Mouse (Mus musculus): ENCODE measurements around the gene Stk17b.
A peak's percentile ranks its signal among the peaks of the same experiment; 100 is the strongest.

Stk17b gene

GRCm38 (mm10) chr1:53784721-53785418 is at the start of gene Stk17b:
Gene Stk17b, minus strand, starts transcription at chr1:53785224.
- peak; percentile 79 to 92 for DNase-seq (ENCODE audit: low spot score in 2 of 2)

GRCm38 (mm10) chr1:53830286-53830685 is 45.3 kb upstream of the Stk17b start:
- DNase-seq (ENCODE audit: low spot score in 2 of 2), result no peak

- DNase-seq (ENCODE audit: low spot score in 2 of 2), result no peak
Observed at GRCm38 (mm10) chr1:53829089-53829488, 44.1 kb upstream of the Stk17b start.

- DNase-seq (ENCODE audit: low spot score in 2 of 2), result no peak
Observed at GRCm38 (mm10) chr1:53824446-53825337, 39.7 kb upstream of the Stk17b start.

GRCm38 (mm10) chr1:53823687-53824445 is 38.8 kb upstream of the Stk17b start:
- DNase-seq (ENCODE audit: low spot score in 2 of 2), result peak in 1 of 2 experiments; percentile 31

GRCm38 (mm10) chr1:53821983-53822382 is 37.0 kb upstream of the Stk17b start:
- no peak for DNase-seq (ENCODE audit: low spot score in 2 of 2)

- no peak for DNase-seq (ENCODE audit: low spot score in 2 of 2)
Observed at GRCm38 (mm10) chr1:53820041-53820632, 35.1 kb upstream of the Stk17b start.

- DNase-seq (ENCODE audit: low spot score in 2 of 2), result no peak
Observed at GRCm38 (mm10) chr1:53818072-53818862, 33.2 kb upstream of the Stk17b start.

- DNase-seq (ENCODE audit: low spot score in 2 of 2), result no peak
Observed at GRCm38 (mm10) chr1:53816353-53816752, 31.3 kb upstream of the Stk17b start.

GRCm38 (mm10) chr1:53814077-53814705 is 29.2 kb upstream of the Stk17b start:
- no peak for DNase-seq (ENCODE audit: low spot score in 2 of 2)

GRCm38 (mm10) chr1:53811919-53812318 is 26.9 kb upstream of the Stk17b start:
- DNase-seq (ENCODE audit: low spot score in 2 of 2), result no peak

GRCm38 (mm10) chr1:53808229-53808628 is 23.2 kb upstream of the Stk17b start:
- no peak for DNase-seq (ENCODE audit: low spot score in 2 of 2)

GRCm38 (mm10) chr1:53797811-53798210 is 12.8 kb upstream of the Stk17b start:
- no peak for DNase-seq (ENCODE audit: low spot score in 2 of 2)

- no peak for DNase-seq (ENCODE audit: low spot score in 2 of 2)
Observed at GRCm38 (mm10) chr1:53797074-53797473, 12.1 kb upstream of the Stk17b start.

- no peak for DNase-seq (ENCODE audit: low spot score in 2 of 2)
Observed at GRCm38 (mm10) chr1:53796271-53796670, 11.2 kb upstream of the Stk17b start.

GRCm38 (mm10) chr1:53795591-53795990 is 10.6 kb upstream of the Stk17b start:
- no peak for DNase-seq (ENCODE audit: low spot score in 2 of 2)

GRCm38 (mm10) chr1:53795081-53795480 is 10.1 kb upstream of the Stk17b start:
- DNase-seq (ENCODE audit: low spot score in 2 of 2), result no peak

GRCm38 (mm10) chr1:53794279-53794678 is 9.3 kb upstream of the Stk17b start:
- no peak for DNase-seq (ENCODE audit: low spot score in 2 of 2)

- DNase-seq (ENCODE audit: low spot score in 2 of 2), result no peak
Observed at GRCm38 (mm10) chr1:53791343-53791742, 6.3 kb upstream of the Stk17b start.

- peak in 1 of 2 experiments; percentile 25 for DNase-seq (ENCODE audit: low spot score in 2 of 2)
Observed at GRCm38 (mm10) chr1:53784291-53784720, 718 bp downstream of the Stk17b start.
